Mouse (Mus musculus) adrenal gland (tissue): ENCODE measurements around the gene Parp6.

Experiments used
- intact Hi-C: fragments of 180-260 bp; cut with DNase I; formaldehyde crosslinking; loops from one replicate; pipeline ENCODE4 v1.15.1; 2025

Parp6 gene

DNA sequence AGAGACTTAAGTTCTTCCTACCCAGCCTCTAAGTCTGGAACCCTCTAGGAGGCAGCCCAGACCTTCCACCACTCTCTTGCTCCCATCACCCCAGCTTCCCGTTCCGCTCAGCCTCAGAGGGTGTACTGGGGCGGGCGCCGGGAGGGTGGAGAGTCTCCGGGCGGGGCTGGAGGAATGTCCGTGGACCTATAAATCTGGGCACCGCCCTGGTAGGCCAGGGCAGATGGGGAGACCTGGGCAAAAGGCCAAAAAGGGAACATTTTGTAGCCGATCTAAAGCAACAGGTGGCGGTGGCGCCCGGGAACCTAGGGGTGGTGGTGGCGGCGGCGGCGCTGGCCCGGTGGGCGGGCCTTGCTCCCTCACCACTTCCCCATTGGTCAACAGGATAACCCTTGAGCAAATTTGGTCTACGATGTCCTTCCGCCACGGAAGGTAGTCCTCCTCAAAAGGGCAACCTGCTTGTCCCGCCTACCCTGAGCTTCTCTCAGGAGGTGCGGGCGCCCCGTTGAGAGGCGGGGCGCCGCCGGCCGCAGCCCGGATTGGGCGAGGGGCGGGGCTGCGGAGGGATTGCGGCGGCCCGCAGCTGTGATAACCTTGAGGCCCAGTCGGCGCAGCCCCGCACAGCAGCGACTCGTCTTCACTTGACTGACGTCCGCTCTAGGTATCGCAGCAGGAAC is 39.0 kb downstream of the Parp6 start, which contains the start of gene Pkm:
Pkm (plus strand) TSS at position 411 of the 677 bp plus-strand sequence.
- intact Hi-C loops: loop anchor here (5.0 kb wide), 1 partner anchor 39 kb away; the partner anchor contains the start of gene Parp6

DNA sequence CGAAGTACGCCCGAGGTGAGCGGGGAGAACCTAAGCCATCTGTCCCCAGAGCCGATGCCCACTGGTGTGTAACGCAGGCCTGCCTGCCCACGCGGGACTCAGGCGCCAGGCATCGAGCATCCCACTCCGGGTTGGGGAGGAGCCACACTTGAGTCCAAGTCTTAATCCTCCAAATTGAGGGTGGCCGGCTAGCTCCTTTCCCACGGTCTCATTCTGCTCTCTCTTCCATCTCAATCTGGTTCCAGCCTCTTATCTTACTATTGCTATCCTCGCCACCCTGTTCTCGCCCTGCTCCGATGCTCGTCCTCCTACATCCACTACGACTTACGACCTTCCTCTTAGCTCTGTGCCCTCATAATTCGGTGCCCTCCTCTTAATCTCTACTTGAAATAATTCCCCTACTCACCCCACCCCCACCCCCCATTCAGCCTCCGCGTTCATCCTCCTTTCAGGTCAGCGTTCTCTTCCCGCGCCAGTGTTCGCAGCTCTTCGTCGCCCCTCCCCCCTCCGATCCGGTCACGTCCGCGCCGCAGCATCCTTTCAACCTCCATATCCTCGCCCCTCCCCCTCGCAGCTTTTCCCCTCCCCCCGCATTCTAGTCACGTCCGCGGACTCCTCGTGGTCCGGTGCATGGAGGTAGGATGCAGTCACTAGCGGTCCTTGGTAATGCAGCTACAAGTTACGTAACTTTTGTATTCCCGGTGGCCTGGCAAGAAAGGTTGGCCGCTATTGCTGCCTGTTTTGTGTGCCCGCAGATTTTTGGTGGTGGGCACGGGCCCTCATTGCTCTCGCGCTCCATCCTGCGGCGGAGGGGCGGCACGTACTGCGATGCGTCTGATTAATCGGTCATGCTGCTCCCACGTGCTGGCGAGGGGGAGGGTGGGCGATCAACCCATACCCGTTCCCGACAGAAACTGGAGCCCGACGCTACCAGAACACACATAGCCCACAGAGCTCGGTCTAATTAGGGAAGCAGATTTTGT is 39.8 kb downstream of the Parp6 start:
- intact Hi-C loops: loop anchor here (5.0 kb wide), 1 partner anchor 40 kb away; the partner anchor contains the start of gene Parp6

DNA sequence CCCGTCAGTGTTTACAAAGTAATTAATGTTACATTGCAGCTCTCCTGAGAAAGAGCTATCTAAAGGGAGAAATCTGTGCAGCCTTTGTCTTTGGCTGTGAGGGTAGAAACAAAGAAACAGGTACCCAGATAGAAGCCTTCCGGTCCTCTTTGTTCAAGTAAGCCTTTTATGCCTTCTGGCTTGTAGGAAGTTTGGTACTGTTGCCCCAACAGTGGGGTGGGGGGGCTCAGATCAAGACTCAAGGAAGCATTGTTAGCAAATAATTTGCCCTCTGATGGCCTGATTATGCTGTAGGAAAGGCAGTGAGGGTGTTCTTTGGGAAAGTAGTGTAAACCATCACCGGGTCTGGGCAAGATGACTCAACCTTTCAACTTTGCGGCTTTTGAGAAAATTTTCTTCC is 41.1 kb downstream of the Parp6 start:
- intact Hi-C loops: loop anchor here (5.0 kb wide), 1 partner anchor 41 kb away; the partner anchor contains the start of gene Parp6

DNA sequence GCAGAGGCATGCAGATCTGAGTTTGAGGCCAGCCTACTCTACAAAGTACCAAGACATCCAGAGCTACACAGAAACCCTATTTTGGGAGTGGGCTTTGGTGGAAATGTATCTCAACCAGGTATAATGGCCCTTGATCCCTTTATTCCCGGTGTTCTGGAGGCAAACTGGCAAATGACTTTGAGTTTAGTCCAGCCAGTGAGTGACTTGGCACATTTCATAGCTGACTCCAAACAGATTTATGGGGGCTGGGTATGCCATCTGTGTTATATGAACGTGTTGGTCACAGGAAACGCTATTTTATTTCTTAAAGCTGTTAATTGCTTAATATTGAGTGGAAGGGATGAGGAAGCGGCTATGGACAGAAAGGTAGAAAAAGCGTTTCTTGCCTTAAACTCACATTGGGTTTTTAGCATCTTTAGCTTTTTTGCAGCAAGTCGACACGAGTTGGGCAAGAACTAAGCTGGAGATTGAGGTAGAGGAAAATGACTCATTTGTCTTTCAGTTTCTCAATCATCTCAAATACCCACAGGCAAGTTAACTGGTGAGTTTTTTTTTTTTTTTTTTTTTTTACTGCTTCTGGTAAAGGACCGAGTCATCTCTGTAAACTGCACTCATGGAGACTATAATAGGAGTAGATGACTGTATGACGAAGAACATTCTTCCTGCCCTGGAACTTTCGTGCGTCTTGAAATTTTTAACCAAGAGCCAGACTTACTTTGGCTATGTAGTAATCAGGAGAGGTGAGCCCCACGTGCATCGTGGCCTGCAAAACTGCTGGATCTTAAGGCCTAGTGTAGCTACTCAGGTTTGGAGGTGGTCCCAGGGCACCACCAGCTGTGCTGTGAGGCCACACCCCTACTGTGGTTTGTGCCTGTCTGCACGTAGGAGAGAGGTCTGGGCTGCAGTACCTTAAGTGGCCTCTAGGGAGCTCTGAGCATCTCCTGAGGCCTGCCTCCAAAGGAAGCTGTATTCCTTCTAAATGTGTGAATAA is 42.2 kb downstream of the Parp6 start:
- intact Hi-C loops: loop anchor here (5.0 kb wide), 1 partner anchor 42 kb away; the partner anchor contains the start of gene Parp6

DNA sequence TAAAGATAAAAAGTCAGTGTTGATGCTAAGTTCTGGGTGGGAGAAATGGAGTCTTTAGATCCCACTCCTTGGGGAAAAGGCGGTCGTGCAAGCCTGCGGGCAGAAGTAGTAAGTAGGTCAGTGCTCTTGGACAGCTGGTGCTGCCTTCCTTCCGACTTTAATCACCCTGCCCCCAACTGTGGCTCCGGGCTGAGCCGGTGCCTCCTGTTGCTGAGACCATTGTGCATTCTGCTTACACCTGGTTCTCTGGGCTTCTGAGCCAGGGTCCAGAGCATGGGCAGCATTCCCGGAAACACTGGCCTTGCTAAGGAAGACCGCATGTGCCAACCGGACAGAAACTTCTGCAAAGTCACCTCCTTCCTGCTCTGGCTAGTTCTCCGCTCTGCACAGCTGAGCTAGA is 43.3 kb downstream of the Parp6 start:
- intact Hi-C loops: no loop called here

DNA sequence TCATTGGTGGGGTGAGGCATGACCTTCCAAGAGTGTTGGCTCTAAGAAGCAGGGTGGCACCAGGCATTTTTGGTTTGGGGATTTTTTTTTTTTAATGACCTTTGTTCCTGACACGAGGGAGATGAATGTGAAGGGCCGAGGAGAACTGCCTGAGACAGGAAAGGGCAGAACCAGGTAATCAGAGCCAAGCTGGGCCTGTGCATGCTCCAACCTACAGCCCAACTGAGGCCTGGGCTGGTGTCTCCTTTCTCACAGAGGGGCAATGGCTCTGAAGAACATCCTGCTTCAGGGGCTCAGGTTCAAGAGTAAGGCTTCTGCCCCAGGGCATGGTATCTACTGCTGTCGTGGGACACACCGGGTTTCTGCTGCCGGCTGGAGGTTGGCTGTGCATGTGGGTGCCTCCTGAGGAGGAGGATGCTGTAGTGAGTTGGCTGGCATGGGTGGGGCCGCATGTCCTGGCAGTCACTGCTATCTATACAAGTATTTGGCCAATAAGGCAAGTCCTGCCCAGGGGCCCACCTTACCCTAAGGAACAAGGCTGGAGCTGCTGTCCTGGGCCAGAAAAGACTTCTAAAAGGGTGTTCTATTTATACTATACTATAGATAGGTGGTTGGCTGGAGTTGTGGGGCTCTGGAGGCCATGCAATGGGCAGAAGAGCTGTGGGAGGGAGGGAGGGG is 44.4 kb downstream of the Parp6 start:
- intact Hi-C loops: no loop called here

DNA sequence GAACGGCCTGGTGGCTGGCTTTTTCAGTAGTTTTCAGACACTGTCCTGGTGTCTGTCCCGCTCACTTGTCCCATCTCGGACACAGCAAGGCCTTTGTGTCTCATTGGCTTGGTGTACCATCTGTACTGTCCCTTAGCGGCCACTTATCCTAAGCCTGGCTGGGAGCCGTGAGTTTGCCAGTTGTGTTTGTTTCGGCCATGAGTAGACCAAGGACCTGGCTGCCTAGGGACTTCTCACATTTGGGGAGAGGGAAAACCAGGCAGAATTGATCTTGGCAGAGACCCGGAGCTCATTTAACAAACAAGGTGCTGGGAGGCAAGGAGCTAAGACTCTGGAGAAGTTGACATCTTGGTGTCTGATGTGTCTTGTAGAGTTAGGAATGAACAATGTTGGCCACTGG is 46.1 kb downstream of the Parp6 start:
- intact Hi-C loops: no loop called here

DNA sequence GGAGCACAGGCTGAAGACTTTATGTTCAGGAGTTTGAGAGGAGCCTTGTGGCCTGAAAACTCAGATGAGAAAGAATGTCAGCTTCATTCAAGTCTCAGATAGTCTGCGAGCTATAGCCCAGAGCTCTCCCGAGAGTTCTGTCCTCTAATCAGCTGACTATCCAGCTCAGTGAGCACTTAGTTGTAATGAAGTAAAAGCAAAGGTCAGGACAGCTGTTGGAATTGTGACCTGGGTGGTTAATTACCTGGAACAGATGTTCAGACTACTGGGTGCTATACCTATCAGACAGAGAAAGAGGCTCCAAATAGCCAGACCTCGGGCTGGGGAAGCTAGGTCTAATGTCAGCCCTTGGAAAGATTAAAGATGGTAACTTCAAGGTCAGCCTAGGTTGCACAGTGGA is 46.9 kb downstream of the Parp6 start:
- intact Hi-C loops: no loop called here

DNA sequence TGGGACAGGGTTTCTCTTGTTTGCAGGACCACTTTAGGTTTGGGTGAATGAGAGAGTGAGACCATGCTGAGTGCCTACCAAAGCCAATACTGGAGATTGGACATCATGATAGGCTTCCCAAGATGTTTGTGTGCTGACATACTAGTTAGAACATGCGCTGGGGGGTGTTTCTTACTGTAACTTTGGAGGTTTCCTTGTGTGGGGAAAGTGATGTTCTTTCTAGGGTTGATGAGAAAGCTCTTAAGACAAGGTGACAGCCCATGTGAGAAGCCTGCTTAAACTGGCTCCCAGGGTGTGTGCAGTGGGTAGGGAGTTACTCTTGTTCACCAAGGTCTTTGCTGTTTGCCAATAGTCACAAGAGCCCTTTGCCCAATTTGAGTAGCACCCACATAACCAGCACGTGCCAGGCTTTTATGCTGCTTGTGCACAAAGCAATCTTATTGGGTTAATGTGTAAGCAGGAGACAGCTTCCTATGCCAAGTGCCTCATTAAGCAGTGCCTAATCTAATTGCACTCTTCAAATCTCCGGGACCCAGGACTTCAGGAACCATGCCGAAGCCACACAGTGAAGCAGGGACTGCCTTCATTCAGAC is 47.7 kb downstream of the Parp6 start:
- intact Hi-C loops: no loop called here

DNA sequence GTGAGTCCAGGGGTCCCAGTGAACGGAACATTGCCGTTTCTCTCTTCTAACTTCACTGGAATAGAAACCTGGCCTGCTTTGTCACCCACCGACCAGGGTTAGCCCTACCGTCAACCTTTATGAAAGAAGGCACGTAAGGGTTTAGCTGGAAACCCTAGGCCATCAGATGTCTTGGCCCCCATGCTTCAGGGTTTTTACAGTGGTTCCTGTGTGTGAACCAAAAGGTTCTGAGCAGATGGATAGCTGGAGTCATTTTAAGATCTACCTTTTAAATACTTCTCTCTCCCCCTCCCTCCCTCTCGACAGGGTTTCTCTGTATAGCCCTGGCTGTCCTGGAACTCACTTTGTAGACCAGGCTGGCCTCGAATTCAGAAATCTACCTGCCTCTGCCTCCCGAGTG is 48.9 kb downstream of the Parp6 start:
- intact Hi-C loops: no loop called here

DNA sequence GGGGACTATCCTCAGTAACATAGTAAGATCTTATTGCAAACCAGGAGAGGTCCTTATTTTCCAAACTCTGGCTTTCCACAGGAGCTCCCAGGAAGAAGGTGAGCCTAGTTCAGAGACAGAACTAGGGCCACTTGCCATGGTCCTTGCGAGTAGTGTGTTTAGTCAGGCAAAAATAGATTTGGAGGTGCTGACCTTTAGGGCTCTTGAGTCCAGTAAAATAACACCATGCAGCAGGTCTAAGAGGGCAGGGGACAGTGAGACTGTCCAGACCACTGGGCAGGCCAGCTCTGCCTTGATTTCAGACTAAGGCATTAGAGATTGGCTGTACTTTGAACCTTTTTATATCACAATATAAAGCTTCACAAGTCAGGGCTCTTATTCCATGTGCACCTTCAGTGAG is 49.7 kb downstream of the Parp6 start:
- intact Hi-C loops: no loop called here

DNA sequence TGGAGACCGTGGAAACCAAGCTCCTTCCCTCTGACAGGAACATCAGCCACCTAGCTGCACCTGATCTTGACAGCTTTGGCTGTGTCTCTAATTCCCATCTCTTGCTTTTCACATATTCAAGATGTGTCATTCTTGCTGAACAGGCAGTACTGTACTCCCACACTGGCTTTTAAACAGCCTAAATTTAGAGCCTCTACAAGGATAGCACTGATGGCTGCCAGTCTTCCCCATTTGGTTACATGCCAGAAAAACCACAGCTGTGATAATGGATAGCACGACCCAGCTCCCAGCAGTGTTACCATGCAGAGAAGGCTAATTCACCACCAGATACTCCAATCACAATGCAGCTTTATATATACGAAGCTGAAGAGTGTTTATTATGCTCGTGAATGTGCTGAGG is 50.2 kb downstream of the Parp6 start:
- intact Hi-C loops: no loop called here

DNA sequence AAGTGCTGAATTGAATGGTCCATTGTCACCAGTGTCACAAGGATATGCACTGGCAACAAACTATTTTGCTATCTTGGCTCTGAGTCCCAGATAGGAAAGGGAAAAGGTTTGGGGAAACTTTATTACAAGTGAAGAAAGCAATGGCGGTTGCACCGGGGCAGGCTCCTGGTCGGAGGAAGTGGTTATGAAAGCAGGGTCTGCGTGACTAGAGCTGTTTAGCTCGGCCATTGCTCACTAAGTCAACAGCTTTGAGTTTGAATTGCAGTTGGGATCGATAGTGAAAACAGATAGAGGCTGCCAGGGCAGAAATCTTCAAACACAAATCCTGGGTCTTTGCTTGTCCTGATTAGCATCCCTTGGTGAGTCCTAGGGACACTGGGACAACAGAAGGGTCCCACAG is 50.8 kb downstream of the Parp6 start:
- intact Hi-C loops: no loop called here

DNA sequence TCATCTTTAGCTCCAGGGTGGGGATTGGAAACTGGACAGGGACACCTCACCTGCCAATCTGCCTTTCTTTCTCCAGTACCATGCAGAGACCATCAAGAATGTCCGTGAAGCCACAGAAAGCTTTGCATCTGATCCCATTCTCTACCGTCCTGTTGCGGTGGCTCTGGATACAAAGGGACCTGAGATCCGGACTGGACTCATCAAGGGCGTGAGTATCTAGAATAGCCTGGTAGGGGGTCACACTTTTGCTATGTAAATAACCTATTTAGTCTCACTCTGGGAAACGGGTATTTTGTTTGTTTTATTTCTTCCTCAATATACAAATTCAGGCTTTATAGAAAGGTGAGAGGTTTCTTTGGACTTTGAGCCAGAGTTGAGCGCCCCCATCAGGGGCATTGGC is 51.4 kb downstream of the Parp6 start:
- intact Hi-C loops: no loop called here

DNA sequence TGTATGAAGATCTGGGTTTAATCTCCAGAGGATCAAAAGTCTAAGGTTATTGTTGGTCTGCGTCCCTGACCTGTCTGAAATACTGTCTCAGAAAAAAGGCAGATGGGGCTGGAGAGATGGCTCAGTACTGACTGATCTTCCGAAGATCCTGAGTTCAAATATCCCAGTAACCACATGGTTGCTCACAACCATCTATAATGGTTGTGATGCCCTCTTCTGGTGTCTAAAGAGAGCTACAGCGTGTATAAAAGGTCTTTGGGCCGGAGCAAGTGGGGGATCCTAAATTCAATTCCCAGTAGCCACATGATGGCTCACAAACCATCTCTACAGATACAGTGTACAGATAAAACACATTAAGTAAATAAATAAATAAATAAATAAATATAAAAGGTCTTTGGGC is 52.1 kb downstream of the Parp6 start:
- intact Hi-C loops: no loop called here

DNA sequence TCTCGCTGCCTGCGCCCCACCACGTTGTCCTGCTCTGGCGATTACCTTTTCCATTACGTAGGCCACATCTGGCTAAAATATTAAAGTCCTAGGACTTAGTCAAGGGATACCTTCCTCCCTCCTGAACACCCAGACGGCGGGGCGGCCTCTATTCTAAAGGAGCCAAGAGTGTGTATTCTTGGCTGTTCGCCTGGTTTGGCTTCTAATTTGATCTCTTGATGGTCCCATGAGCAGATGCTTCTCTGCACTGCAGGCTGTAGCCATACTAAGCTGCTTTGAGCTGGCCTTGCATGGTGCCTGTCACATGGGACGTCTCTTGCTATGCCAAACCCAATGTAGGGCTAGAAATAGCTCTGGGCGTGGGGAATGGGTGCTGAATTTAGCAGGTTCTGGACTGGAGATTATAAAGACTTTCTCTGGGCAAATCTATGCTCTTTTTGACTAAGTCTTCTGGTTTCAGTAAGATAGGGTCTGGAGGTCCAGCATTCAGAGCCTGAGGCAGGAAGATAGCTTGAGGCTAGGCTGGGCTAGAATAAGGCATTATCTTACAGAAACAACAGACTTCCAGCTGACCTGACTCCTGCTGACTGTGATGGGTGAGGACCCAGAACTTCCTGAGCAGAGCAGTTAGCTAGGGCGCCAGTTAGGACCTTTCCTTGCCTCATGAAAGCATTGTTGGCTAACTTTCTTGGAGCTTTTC is 55.3 kb downstream of the Parp6 start:
- intact Hi-C loops: loop anchor here (5.0 kb wide), 1 partner anchor 45 kb away; no protein-coding TSS in a partner anchor

DNA sequence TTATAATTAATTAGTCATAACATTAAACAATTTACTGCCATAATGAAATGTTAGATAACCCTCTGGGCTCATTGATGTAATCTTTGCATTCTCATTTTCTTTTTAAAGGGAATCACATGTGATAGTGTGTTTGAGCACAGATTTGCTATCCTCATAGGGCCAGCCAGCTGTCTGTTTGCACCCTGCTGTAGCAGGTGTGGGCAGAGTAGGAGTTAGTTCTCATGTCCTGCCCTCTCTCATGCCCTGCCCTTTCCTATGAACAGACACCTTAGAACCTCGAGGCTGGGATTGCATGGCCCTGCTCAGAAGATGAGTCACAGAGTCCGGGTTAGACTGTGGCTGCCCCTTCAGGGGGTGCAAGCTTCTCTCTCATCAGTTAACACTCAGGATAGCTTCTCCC is 56.3 kb downstream of the Parp6 start:
- intact Hi-C loops: loop anchor here (5.0 kb wide), 1 partner anchor 46 kb away; no protein-coding TSS in a partner anchor

DNA sequence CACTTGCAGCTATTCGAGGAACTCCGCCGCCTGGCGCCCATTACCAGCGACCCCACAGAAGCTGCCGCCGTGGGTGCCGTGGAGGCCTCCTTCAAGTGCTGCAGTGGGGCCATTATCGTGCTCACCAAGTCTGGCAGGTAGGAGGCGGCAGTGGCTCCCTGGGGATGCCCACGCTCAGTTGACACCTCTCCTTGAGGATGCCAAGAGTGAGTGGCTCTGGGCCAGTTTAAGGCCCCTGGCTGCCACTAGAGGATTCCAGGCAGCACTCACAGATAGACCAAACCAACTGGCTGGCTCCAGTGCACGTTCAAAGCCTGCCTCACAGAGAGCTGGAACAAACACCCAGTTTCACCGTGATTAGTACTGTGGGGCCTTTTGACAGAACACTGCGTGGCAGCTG is 58.5 kb downstream of the Parp6 start:
- intact Hi-C loops: loop anchor here (5.0 kb wide), 1 partner anchor 108 kb away; no protein-coding TSS in a partner anchor

DNA sequence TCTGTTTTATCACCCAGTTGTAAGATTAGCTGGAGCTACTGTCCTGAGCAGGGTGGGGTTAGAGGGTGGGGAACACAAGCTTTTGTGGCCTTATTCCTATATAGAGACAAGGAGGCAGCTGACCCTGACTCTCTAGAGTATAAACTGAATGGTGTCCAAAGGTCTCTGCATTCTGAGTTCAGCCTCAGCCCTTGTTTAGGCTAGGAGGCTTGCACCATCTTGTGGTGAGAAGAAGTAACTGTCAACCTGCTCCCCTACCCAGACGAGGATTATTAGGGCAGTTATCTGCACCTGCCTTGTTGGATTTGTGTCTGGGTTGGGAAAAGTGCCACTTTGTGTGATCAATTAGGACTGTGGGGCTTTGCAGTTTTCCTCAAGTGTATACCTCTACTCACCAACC is 61.2 kb downstream of the Parp6 start:
- intact Hi-C loops: loop anchor here (5.0 kb wide), 1 partner anchor 111 kb away; no protein-coding TSS in a partner anchor
